Mouse (Mus musculus) midbrain, embryonic 14.5 days (tissue): ENCODE measurements at regions not wholly inside any gene's neighbourhood (a gene's known extent, or its start where the extent isn't known, plus 50 kb on each side); places are given as distances from the start of the nearest gene placed in this dataset.

Source experiments
- ATAC-seq: fragments of 200-750 bp; cut with Nextera tagmentation; 2 replicates; pipeline ENCODE4 v1.8.0; 2017; ENCODE audit warnings: moderate number of reproducible peaks, moderate library complexity; ENCODE audit not compliant: low FRiP score, low TSS enrichment
- DNase-seq: peaks from one replicate; pipeline ENCODE4 v3.0.0-alpha.2; 2015
- H3K27ac ChIP-seq: fragments of 300-500 bp; sonication (generic); replicated peaks from 2 replicates; pipeline ENCODE4 v1.5.1; 2014; ENCODE audit warnings: mild to moderate bottlenecking, low read depth, low read length, moderate library complexity
- H3K27me3 ChIP-seq: fragments of 300-500 bp; sonication (generic); 2 replicates; pipeline ENCODE4 v1.6.1; 2014; ENCODE audit warnings: low read length, control low read depth, mixed read lengths; ENCODE audit not compliant: control insufficient read depth, insufficient read depth
- H3K36me3 ChIP-seq: fragments of 300-500 bp; sonication (generic); 2 replicates; pipeline ENCODE4 v1.6.1; 2014; ENCODE audit warnings: low read length, control low read depth; ENCODE audit not compliant: control insufficient read depth, insufficient read depth
- H3K4me1 ChIP-seq: fragments of 300-500 bp; sonication (generic); 2 replicates; pipeline ENCODE4 v1.6.1; 2014; ENCODE audit warnings: mild to moderate bottlenecking, antibody characterized with exemption, low read length, control low read depth; ENCODE audit not compliant: control insufficient read depth, insufficient read depth
- H3K4me2 ChIP-seq: fragments of 300-500 bp; sonication (generic); 2 replicates; pipeline ENCODE4 v1.6.1; 2014; ENCODE audit warnings: mild to moderate bottlenecking, low read length, moderate library complexity
- H3K4me3 ChIP-seq: fragments of 300-500 bp; sonication (generic); replicated peaks from 2 replicates; pipeline ENCODE4 v1.5.1; 2014; ENCODE audit warnings: low read depth, low read length
- H3K9ac ChIP-seq: fragments of 300-500 bp; sonication (generic); replicated peaks from 2 replicates; pipeline ENCODE4 v1.6.1; 2014; ENCODE audit warnings: mild to moderate bottlenecking, low read length, moderate library complexity
- H3K9me3 ChIP-seq: fragments of 300-500 bp; sonication (generic); 2 replicates; pipeline ENCODE4 v1.6.1; 2016; ENCODE audit warnings: low read length, control low read depth, mixed read lengths; ENCODE audit not compliant: control insufficient read depth
- WGBS: fragments of 180-500 bp; shearing (Covaris S2); extraction: QIAGEN DNeasy Blood & Tissue Kit; methylation state at CpG from one replicate; pipeline ENCODE4 v1.1.7; 2014; 5-methylcytosine and 5-hydroxymethylcytosine counted together

DNA sequence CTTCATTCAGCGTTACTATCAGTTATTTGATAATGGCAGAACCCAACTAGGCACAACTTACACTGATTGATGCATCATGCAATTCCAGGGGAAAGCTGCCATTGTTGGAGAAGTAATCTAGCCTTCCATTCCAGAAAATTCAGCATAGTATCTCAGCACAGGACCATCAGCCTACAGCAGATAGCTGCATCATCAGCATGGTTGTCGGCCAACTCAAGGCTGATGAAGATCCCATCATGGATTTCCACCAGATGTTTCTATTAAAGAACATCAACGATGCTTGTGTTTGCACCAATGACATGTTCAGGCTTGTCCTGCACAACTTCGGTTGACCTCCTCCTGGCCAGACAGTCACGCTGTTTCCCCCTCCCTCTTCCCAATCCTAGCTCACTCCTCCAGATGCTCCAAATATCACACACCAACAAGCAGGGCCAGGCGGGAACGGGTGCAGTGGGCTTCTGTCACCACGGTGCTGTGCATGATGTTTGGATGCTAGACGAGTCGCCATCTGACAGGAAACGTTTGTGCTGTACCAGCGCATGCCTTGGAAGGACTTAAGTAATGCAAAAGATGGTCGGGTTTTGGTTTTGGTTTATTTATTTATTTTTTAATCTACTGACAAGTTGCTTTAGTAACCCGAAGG lies 204.5 kb upstream of the Krr1 start:
- Histone ChIP-seq H3K4me3 (no peak overlapping the region), H3K4me2 (no peak overlapping the region), H3K36me3 (no peaks in the 10 kb centered on the region), H3K27ac (no peak overlapping the region), H3K9ac (no peak overlapping the region), H3K9me3 (no peaks in the 10 kb centered on the region), H3K4me1 (no peaks in the 10 kb centered on the region), H3K27me3 (no peaks in the 10 kb centered on the region)
- ATAC-seq = no peak
- no peak for DNase-seq
- 92% methylated on average over 14 of the region's 14 CpGs for WGBS

DNA sequence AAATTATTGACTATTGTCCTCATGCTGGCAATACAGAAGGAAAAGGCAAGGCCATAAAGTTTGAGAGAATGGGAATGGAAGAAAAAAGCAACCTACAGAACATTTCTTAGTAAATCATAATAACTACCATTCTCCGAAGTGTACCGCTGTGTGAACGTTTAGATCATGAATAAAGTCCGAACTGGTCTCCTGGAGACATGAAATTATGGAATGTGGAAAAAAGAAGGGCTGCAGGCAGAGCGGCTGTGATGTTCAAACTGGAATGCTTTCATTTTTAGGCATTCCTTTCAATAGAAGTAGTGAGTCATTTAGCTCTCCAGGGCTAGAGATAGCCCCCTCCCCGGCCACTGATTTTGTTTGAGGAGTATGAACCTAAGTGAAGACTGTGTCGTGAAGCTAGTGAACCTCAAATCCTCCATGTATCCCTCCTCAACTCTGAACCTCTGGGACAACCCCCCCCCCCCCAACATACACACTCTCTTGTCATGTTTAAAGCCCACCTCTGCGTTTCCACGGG lies 202.9 kb upstream of the Krr1 start:
- DNase-seq (no peak), ATAC-seq (no peak)
- H3K27me3 ChIP-seq = no peaks in the 10 kb centered on the region
- no peak overlapping the region for H3K9ac ChIP-seq
- no peak overlapping the region for H3K4me2 ChIP-seq
- H3K4me1 ChIP-seq = no peaks in the 10 kb centered on the region
- no peak overlapping the region for H3K27ac ChIP-seq
- H3K36me3 ChIP-seq = no peaks in the 10 kb centered on the region
- H3K9me3 ChIP-seq = no peaks in the 10 kb centered on the region
- whole genome bisulfite sequencing = 85% methylated on average over 9 of the region's 9 CpGs
- H3K4me3 ChIP-seq = no peak overlapping the region

DNA sequence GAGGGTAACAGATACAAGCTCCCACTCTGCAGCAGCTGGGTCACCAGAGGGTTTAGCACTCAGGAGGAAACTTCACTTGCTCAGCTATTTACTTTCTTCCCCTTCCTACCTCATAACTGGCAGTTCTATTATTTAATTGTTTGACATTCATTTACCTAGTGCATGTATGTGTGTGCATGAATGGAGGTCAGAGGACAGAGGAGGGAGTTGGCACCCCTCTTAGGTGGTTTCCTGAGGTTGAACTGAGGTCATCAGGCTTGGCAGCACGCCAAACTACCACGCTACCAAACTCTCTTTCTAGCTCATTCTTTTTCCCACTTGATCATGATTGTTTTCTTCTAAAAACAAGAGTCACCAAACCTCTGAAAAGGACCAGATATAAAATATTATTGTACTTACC lies 202.4 kb upstream of the Krr1 start:
- no peaks in the 10 kb centered on the region for H3K36me3 ChIP-seq
- H3K27ac ChIP-seq = no peak overlapping the region
- H3K4me3 ChIP-seq = no peak overlapping the region
- ATAC-seq (no peak), DNase-seq (no peak)
- no peaks in the 10 kb centered on the region for H3K27me3 ChIP-seq
- H3K4me2 ChIP-seq = no peak overlapping the region
- H3K9ac ChIP-seq = no peak overlapping the region
- H3K9me3 ChIP-seq = no peaks in the 10 kb centered on the region
- no peaks in the 10 kb centered on the region for H3K4me1 ChIP-seq
- WGBS = 88% methylated on average over 2 of the region's 2 CpGs

GRCm38 (mm10) chr10:111771010-111771409 lies 201.5 kb upstream of the Krr1 start:
- H3K27me3 ChIP-seq = no peaks in the 10 kb centered on the region
- no peak for DNase-seq
- ATAC-seq = no peak
- no peaks in the 10 kb centered on the region for H3K4me1 ChIP-seq
- 92% methylated on average over 4 of the region's 4 CpGs for WGBS
- H3K9me3 ChIP-seq = no peaks in the 10 kb centered on the region
- H3K4me2 ChIP-seq = no peak overlapping the region
- H3K27ac ChIP-seq = no peak overlapping the region
- H3K9ac ChIP-seq = no peak overlapping the region
- no peak overlapping the region for H3K4me3 ChIP-seq
- H3K36me3 ChIP-seq = no peaks in the 10 kb centered on the region

DNA sequence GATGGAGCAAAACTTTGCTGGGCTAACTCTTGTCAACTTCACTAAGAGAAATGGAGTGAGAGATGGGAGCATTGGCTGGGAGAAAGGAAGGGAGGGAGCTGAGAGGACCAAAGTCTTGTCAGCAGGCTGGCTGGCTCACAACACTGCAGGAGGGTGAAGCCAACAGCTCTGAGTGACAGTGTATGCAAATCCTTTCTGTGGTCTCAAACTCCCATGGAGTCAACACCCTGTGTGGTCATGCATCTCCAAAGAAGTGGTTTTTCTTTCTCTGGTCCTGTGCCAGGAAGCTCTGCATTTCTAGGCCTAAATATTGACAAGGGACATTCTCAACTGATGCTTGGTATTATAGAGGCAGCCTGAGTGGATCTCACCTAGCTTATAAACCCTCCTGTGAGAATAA lies 194.9 kb upstream of the Krr1 start:
- no peak overlapping the region for H3K9ac ChIP-seq
- no peak overlapping the region for H3K4me3 ChIP-seq
- ATAC-seq (no peak), DNase-seq (no peak)
- no peaks in the 10 kb centered on the region for H3K9me3 ChIP-seq
- H3K36me3 ChIP-seq = no peaks in the 10 kb centered on the region
- no peak overlapping the region for H3K27ac ChIP-seq
- no peaks in the 10 kb centered on the region for H3K27me3 ChIP-seq
- H3K4me2 ChIP-seq = no peak overlapping the region
- H3K4me1 ChIP-seq = no peaks in the 10 kb centered on the region

GRCm38 (mm10) chr10:111778111-111778510 lies 194.4 kb upstream of the Krr1 start:
- H3K27ac ChIP-seq = no peak overlapping the region
- DNase-seq (no peak), ATAC-seq (no peak)
- no peaks in the 10 kb centered on the region for H3K36me3 ChIP-seq
- WGBS = 92% methylated on average over 5 of the region's 5 CpGs
- H3K4me1 ChIP-seq = no peaks in the 10 kb centered on the region
- H3K27me3 ChIP-seq = no peaks in the 10 kb centered on the region
- no peak overlapping the region for H3K4me2 ChIP-seq
- no peaks in the 10 kb centered on the region for H3K9me3 ChIP-seq
- no peak overlapping the region for H3K4me3 ChIP-seq
- H3K9ac ChIP-seq = no peak overlapping the region

DNA sequence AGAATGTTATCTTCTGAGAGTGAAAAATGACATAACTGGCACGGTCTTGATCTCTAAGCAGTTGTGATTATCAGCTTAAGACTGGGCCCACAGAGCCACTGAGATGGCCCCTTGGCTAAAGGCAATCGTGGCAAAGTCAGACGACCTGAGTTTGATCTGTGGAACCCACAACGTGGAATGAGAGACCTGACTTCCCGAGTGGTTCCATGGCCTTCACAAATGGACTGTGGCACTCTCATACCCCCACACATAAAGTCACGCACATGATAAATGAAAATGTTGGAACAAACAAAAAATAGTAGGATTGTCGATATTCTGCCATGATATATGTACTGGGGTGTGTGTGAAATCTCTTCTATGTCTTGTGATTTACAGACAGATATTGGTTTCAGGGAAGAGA lies 192.5 kb upstream of the Krr1 start:
- H3K4me1 ChIP-seq = no peaks in the 10 kb centered on the region
- no peak overlapping the region for H3K9ac ChIP-seq
- H3K27ac ChIP-seq = no peak overlapping the region
- ATAC-seq = no peak
- WGBS = 94% methylated on average over 7 of the region's 7 CpGs
- no peaks in the 10 kb centered on the region for H3K36me3 ChIP-seq
- H3K27me3 ChIP-seq = no peaks in the 10 kb centered on the region
- H3K4me2 ChIP-seq = no peak overlapping the region
- H3K4me3 ChIP-seq = no peak overlapping the region
- H3K9me3 ChIP-seq = no peaks in the 10 kb centered on the region
- no peak for DNase-seq

DNA sequence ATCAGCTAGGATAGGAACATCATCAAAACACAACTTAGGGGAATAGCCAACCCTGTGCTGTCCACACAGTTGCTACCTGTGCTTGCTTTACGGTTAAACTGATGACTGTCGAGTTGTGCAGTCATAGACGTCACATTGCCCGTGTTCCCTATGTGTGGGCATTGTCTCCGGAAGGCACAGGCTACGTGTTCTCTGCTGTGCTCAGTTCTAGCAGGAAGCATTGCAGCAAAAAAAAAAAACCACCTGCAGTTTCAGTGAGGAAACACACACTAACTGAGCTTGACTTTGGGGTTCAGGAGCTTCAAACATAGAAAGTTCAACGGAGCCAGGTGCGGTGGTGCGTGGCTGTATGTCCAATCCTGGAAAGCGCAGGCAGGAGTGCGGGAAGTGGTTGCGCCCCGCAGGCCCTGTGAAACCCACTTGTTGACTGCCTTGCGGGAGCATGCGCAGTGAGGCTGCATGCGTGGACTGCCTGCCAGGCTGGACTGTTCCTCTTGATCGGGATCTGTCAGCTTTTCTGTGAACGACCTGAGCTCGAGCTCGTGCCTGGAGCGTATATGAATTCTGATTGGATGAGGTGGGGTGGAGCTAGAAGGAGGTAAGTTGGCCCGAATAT lies 190.2 kb upstream of the Krr1 start:
- ATAC-seq (no peak), DNase-seq (no peak)

GRCm38 (mm10) chr10:111783496-111783895 lies 189.0 kb upstream of the Krr1 start:
- no peak overlapping the region for H3K4me2 ChIP-seq
- H3K27ac ChIP-seq = no peak overlapping the region
- no peaks in the 10 kb centered on the region for H3K9me3 ChIP-seq
- ATAC-seq = no peak
- 61% methylated on average over 3 of the region's 3 CpGs for WGBS
- no peaks in the 10 kb centered on the region for H3K27me3 ChIP-seq
- 0 out of 2 replicates have a peak, but pooled peaks cover 4% of the 10 kb centered on the region for H3K4me1 ChIP-seq
- H3K9ac ChIP-seq = no peak overlapping the region
- no peak for DNase-seq
- H3K36me3 ChIP-seq = no peaks in the 10 kb centered on the region
- H3K4me3 ChIP-seq = no peak overlapping the region

More for the DNA sequence above, 190.2 kb upstream of the Krr1 start:
- no peak overlapping the region for H3K27ac ChIP-seq
- H3K4me2 ChIP-seq = no peak overlapping the region
- H3K9me3 ChIP-seq = no peaks in the 10 kb centered on the region
- no peaks in the 10 kb centered on the region for H3K36me3 ChIP-seq
- no peak overlapping the region for H3K4me3 ChIP-seq
- no peaks in the 10 kb centered on the region for H3K4me1 ChIP-seq
- no peaks in the 10 kb centered on the region for H3K27me3 ChIP-seq
- 85% methylated on average over 22 of the region's 22 CpGs for WGBS
- H3K9ac ChIP-seq = no peak overlapping the region
